Mouse (Mus musculus) bone marrow, adult 2 months (tissue): ENCODE measurements around the gene Psap.

Experiments
- CTCF ChIP-seq: fragments of 200-500 bp; IDR thresholded peaks from 2 replicates; pipeline ENCODE4 v1.5.1; 2011; ENCODE audit warnings: low read length, control low read depth; ENCODE audit not compliant: control insufficient read depth, insufficient read depth
- POLR2A ChIP-seq: fragments of 200-500 bp; IDR thresholded peaks from 2 replicates; pipeline ENCODE4 v1.6.1; 2011; ENCODE audit warnings: low read depth, mild to moderate bottlenecking, control low read depth, low read length, borderline replicate concordance; ENCODE audit not compliant: control insufficient read depth

DNA sequence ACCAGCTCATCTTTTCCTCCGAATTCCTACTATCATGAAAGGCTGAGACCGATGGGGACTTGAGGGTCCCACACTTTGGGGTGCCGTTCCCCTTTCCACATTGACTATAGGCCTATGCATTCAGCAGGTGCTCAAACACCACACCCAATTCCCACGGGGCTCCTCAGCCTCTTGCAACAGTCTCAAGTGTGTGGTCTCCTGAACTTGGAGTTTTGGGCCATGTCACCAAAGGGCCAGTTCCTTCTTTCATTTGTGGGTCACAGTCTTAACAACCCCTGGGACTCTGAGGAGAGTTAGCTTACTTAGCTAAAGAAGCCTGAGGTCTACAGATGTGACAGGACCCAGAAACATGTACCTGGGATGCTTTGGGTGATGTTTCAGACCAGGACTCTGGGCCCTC, 38.7 kb downstream of the Psap start:
- TF ChIP-seq POLR2A = no peak
- no peak for TF ChIP-seq CTCF
